Mouse (Mus musculus) left cerebral cortex, adult 2 months (tissue): ENCODE measurements around the gene Mdfi. TPM values are rescaled to one million over a fixed set of nuclear protein-coding genes. Genes with fewer than 3 reads are reported as not detected.

Experiments used
- DNase-seq, 2 experiments: peaks; one replicate each; pipeline ENCODE4 v3.0.0; 2021 to 2022; ENCODE audit warnings: low spot score in 2 of 2, mixed read lengths in 1 of 2; ENCODE audit errors: extremely low spot score in 1 of 2
- H3K27ac ChIP-seq: fragments of 200-600 bp; 2 replicates; pipeline ENCODE4 v1.8.1; 2022
- H3K4me3 ChIP-seq: fragments of 200-600 bp; 2 replicates; pipeline ENCODE4 v1.8.1; 2022
- CTCF ChIP-seq: fragments of 200-600 bp; IDR thresholded peaks from 2 replicates; pipeline ENCODE4 v1.8.1; 2022; ENCODE audit warnings: antibody characterized with exemption, mild to moderate bottlenecking, moderate library complexity
- intact Hi-C: fragments of 180-260 bp; cut with DNase I; formaldehyde crosslinking; loops from one replicate; pipeline ENCODE4 v1.15.1; 2025
- long read RNA-seq, 2 experiments: library from polyadenylated mRNA; stranded (forward); transcript quantifications; one replicate each; pipeline ENCODE4 v2.0.0; 2021; ENCODE audit warnings: borderline mapping rate in 2 of 2
- total RNA-seq, 2 experiments: library from RNA; stranded (reverse); gene quantifications; 2 replicates each; pipeline ENCODE4 v1.2.3; 2021

Mdfi gene
- under 1 TPM in 1 of 2 experiments, not detected in 1; 0.48 TPM for total RNA-seq
- long read RNA-seq, experiment 1, result 0 reads
- long read RNA-seq, experiment 2, result 0 reads

DNA sequence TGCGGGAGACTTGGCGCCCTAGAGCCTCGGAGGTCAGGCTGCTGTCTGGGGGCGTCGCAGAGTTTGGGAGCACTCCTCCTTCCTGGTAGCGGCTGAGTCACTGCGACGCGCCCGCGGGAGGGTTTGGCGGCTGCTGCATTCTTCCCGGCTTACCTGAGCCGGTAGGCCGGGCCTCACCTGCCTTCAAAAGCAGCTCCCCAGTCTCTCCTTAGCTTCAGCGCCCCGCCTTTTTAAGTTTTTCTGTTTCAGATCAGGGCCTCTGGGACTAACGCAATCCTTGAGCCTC, at the start of gene Mdfi:
TSS of gene Mdfi (minus strand) at position 210 of the 286 bp plus-strand sequence.
- no peak within 1 kb of the TSS for H3K4me3 ChIP-seq
- H3K27ac ChIP-seq, result no peak within 1 kb of the TSS
- no peak for TF ChIP-seq CTCF
- DNase-seq, result no peak
- intact Hi-C loops, result no loop called here

DNA sequence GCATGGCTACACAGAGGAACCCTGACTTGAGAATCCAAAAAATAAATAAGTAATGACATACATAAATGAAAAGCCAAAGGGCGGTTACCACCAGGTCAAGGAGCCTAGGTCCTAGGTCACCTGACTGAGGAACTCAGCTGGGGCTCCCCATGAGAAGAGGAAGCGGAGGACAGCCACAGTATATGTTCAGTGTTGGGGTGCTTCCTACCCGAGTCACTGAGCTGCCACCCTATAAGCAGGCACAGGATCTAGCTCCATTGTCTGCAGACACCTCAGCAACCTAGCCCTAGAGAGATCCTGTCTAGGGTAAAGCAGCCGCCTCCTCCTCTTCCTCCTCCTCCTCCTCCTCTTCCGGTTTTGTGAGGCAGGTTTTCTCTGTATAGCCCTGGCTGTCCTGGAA, 48.6 kb upstream of the Mdfi start:
- H3K27ac ChIP-seq, result no peak overlapping the region
- no peak for TF ChIP-seq CTCF

DNA sequence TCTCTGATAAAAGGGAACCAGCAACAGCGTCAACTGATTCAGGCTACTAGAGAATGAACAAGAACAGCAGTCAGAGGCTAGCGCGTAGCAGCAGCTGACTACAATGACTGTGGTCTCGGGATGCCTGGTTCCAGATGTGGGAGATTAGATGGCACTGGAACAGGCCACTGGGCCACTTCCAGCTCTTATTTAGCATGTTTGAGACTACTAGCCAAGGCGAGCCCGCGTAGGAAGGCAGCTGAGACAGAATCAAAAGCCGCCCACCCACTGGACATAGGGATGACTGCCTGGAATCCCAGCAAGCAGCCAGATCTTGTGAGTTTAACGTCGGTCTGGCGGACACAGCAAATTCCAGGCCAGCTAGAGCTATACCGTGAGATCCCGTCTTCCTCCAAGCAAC, 46.8 kb upstream of the Mdfi start:
- Histone ChIP-seq H3K27ac (no peak overlapping the region), H3K4me3 (no peak overlapping the region)
- DNase-seq, result no peak
- no peak for TF ChIP-seq CTCF
- intact Hi-C loops, result no loop called here

More for the DNA sequence above, 48.6 kb upstream of the Mdfi start:
- no peak for DNase-seq
- intact Hi-C loops, result no loop called here
- H3K4me3 ChIP-seq, result no peak overlapping the region

DNA sequence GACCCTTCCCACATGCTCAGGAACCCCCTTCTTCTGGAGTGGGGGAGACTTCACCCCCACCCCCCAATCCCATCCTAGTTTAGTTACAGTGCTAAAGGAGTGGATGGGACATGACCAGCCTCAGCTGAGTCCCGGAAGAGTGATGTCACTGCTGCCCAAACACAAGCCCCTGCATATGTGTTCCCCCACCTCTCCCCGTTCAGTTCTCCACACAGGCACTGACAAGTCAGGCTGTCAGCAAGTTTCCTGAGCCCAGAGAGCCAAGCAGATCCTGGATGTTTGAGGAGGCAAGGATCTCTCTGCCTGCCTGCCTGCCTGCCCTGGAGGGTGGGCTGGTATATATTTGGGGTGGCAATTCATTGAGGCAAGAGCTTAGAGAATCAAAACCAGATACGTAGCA, 44.7 kb upstream of the Mdfi start:
- TF ChIP-seq CTCF, result no peak
- no peak for DNase-seq
- peak overlapping the region; percentile 73 for H3K4me3 ChIP-seq
- peak overlapping the region; percentile 93 for H3K27ac ChIP-seq
- intact Hi-C loops, result loop anchor here (10.0 kb wide), 1 partner anchor 456 kb away; no protein-coding TSS in a partner anchor

DNA sequence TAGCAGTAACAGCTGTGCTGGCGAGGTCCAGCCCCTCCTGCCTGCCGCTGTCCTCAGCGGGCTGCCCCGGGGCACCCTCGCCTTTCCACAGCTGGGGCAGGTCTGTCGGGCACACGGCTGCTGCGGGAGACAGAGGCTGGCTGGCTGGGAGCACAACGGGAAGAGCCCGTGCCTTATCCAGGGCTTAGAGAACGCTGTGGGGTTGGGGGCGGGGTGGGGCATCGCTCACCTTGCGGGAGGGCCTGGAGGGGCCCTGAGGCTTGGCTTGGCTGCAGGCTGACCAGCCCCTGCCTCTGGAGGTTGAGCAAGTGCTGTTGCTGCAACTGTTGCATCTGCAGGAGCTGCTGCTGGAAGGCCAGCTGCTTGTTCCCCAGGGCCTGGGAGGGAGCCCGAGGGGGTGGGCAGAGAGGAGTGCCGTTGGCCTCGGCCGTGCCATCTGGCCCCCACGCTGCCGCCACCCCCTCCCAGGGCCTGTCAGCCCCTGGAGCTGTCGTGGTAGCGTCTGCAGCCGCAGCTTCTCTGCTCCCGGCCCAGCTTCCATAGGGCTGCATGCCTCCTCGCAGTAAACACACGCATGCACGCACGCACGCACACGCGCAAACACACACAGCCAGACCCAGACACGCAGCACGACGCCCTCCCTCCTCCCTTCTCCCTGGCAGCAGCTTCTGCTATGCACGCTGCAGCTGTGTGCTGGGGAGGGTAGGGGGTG, 44.0 kb upstream of the Mdfi start:
- no peak for TF ChIP-seq CTCF
- DNase-seq, result peak; percentile 73 to 75
- peak overlapping the region; percentile 93 for H3K27ac ChIP-seq
- peak overlapping the region; percentile 73 for H3K4me3 ChIP-seq
- intact Hi-C loops, result loop anchor here (10.0 kb wide), 1 partner anchor 456 kb away; no protein-coding TSS in a partner anchor

DNA sequence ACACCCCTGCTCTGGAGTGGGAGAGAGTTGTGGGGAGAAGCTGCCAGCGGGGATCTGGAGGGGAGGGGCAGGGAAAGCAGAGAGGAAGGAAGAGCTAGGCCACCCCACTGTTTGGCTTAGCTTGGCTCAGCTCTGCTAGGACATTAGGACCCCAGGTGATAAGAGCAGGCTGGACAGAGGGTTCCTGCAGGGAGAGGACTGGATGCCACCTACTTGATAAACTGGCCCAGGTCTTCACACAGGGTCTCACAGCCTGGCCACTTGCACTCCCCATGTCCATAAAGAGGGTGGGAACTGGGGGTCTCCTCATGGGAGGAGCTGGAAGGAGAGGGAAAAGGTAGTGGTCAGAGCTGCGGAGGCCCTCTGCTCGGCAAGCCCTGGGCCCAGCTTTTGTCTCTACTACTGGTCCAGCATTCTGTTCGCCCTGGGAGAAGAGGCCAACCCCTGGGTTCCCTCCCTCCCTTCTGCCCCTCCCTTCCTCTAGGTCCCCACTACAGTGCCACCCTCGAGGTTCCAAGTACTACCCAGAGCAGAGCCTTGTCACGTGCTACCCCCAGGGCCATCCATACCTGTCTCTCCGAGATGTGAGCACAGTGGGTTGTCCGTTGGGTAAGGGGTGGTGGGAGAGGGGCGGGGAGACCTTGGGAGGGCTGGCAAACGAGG, 43.4 kb upstream of the Mdfi start:
- no peak for TF ChIP-seq CTCF
- peak overlapping the region; percentile 73 for H3K4me3 ChIP-seq
- intact Hi-C loops, result loop anchor here (10.0 kb wide), 1 partner anchor 457 kb away; no protein-coding TSS in a partner anchor
- H3K27ac ChIP-seq, result peak overlapping the region; percentile 93
- no peak for DNase-seq

DNA sequence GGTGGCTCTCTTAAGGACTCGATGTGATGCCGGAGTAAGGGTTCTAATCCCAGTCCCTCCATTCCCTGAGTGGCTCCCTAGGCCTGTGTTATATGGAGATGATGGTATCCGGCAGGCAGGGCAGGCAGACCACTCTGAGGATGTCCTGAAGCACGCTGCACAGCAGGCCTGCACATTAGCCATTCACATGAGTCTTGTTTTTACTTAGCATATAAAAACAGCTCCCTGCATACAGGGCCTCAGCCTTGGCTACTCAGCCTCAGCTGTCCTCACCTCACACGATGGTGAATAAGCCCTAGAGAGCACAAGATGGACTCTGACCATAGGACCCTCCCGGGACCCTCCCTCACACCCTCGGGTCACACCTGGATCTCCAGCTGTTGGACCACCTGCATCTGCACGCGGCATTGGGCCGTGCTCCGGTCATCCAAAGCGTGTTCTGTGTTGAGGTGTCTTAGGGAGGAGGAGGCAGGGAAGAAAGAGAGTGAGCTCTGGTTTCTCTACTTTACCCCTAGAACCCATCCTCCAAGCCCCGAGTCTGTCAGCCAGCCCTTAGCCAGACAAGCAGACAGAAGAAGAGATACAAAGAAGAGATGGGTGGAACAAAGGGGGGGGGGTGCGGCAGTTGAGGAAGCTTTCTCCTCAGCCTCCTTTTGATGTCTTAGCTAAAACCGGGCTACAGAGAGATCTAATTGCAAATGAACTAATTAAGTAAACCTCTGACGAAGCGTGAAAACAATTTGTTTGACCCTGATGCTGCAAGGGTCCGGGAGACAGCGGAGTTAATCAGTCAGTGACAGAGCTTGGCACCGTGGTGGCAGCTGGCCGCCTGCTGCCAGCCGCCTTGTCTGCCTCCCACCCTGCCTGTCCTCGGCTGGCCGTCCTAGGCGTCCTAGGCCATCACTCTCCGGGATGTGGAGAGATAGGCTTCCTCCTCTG, 42.6 kb upstream of the Mdfi start:
- Histone ChIP-seq H3K4me3 (peak overlapping the region; percentile 73), H3K27ac (peak overlapping the region; percentile 93; the same call in 1 of the 2 replicates)
- DNase-seq, result no peak
- no peak for TF ChIP-seq CTCF
- intact Hi-C loops, result loop anchor here (10.0 kb wide), 1 partner anchor 458 kb away; no protein-coding TSS in a partner anchor

DNA sequence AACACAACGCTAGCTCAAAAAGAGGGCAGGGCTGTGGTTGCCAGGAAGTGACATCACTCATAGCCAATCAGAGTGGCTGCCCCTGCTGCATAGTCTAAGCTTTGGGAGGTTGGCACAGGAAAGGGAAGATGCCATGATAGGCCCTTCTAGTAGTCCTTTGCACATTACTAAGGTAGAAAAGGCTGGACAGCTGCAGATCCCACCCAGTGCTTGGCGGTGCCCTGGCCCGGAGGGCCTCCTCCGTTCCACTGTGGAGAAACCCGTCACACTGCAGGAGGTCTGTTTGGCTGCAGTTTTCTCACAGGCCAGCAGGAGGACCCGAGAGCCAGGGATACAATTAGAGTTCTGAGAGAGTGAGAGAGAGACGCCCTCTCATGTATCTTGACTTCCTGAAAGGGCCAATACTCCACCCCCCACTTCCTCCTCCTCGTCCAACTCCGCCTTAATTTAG, 38.9 kb upstream of the Mdfi start:
- DNase-seq, result peak; percentile 84 to 89
- peak; percentile 93 for TF ChIP-seq CTCF
- Histone ChIP-seq H3K27ac (peak overlapping the region; percentile 67), H3K4me3 (peak overlapping the region; percentile 26; the same call in 1 of the 2 replicates)
- intact Hi-C loops, result loop anchor here (1.0 to 10.0 kb wide), 4 partner anchors 51 to 461 kb away; partner anchors contain the start of gene Foxp4

DNA sequence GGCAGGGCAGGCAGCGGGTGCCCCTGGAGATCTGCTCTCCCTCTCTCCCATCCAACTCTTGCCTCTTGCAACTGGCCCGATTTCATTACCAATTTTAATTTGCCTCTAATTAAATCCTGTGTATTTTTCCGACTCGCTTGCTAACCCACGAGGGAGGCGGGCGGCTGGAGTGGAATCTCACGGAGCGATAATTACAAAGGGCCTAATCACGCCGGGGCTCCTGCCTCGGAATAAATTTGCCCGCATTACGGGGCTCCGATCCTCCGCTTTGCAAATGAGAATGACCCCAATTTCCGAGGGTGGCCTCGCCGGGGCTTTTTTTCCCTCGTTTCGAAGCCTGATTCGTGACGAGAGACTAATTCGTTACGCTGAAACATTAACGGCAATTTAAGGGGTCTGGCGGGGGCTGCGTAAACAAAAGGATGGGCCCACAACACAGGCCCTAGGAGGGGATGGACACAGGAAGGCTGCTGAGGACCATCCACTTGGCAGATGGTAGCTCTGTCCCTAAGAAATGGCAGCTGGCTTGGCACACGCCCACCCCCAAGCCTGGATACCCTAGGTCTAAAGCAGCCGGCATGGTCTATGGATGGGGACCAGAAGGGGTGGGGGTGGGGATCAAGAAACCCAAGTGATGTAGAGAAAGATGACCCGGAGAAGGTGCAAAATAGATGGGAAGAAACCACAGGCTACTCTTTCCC, 38.0 kb upstream of the Mdfi start:
- no peak overlapping the region for H3K4me3 ChIP-seq
- no peak for TF ChIP-seq CTCF
- H3K27ac ChIP-seq, result no peak overlapping the region

DNA sequence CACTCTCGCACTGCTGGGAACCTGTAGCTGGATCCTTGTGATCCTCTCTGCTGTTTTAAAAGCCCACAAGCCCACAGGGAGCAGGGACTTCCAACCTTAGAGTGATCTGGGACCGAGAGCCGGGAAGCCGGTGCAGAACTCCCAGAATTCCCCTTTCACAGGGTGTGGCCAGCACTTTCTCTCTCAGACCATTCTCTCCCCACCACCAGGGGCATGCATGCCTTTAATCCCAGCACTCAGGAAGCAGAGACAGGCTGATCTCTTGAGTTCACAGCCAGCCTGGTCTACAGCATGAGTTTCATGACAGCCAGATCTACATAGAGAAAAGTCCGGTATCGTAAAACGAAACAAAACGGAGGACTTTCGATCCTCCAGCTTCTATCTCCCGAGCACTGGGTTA, 35.4 kb upstream of the Mdfi start:
- intact Hi-C loops, result loop anchor here (5.0 to 10.0 kb wide), 2 partner anchors 177 to 465 kb away; no protein-coding TSS in a partner anchor
- no peak overlapping the region for H3K4me3 ChIP-seq
- no peak for TF ChIP-seq CTCF
- DNase-seq, result no peak
- H3K27ac ChIP-seq, result no peak overlapping the region

More for the DNA sequence above, 38.0 kb upstream of the Mdfi start:
- DNase-seq, result peak in 1 of 2 experiments; percentile 13
- intact Hi-C loops, result loop anchor here (1.0 to 10.0 kb wide), 4 partner anchors 52 to 462 kb away; partner anchors contain the start of gene Foxp4

DNA sequence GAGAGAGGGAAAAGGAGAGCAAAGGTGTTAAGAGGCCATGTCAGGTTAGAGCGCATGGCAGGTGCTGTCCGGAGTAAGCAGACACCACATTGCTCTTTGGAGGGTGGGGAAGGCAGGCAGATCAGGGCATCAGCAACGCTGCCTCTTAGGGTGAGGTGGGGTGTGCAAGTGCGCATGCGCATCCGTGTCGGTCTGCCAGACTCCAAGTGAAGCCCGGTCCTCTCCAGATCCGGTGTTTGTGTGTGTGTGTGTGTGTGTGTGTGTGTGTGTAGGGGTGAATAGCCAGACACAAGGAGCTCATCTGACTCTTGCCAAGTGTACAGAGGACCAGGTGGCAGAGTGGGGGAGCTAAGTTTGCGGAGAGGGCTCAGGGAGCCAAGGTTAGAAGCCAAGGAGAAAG, 31.5 kb upstream of the Mdfi start:
- DNase-seq, result no peak
- TF ChIP-seq CTCF, result no peak
- Histone ChIP-seq H3K4me3 (no peak overlapping the region), H3K27ac (no peak overlapping the region)
- intact Hi-C loops, result no loop called here
